Mouse (Mus musculus) megakaryocyte, embryonic 14.5 days (primary cell): Measurements from ENCODE around the gene Dse.

Source experiments
- FLI1 ChIP-seq: IDR thresholded peaks from 2 replicates; pipeline ENCODE4 v1.6.1; 2012; ENCODE audit warnings: low read length, inconsistent platforms, mixed read lengths
- GATA1 ChIP-seq: IDR thresholded peaks from 3 replicates; pipeline ENCODE4 v1.6.1; 2012; ENCODE audit warnings: mixed read lengths, low read length, inconsistent platforms, borderline replicate concordance

GRCm38 (mm10) chr10:34229491-34229890, 22.0 kb upstream of the Dse start:
- no peak for TF ChIP-seq FLI1
- no peak for TF ChIP-seq GATA1
